Mouse (Mus musculus): ENCODE data around the gene Gipr. TPM values are rescaled to one million over a fixed set of nuclear protein-coding genes. Genes with fewer than 3 reads are reported as not detected.

Gipr gene
- polyA plus RNA-seq, 1 experiment from 2014 or later = 2.0 TPM

DNA sequence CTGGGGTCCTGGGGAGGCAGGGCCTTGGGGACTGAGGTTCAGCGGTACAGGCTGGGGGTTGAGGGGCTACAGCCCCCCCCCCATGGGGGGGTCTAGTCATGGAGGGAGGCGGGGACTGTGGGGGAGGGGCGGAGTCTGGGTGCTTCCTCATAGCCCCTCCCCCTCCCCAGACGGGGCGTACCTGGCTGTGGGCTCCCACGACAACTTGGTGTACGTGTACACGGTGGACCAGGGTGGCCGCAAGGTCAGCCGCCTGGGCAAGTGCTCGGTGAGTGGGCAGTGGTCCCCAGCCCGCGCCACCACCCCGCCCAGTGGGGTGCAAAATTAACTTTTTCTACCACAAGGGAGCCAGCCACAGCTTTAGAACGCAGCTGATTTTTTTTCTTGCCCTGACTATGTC, 35.7 kb upstream of the Gipr start:
- Histone ChIP-seq H3K9me3 (replicated peaks) (no peaks in the 10 kb centered on the region), H3K27ac (no peak overlapping the region), H3K9ac (no peak overlapping the region), H3K27me3 (no peaks in the 10 kb centered on the region), H3K4me1 (no peaks in the 10 kb centered on the region), H3K4me2 (replicated peaks) (no peak overlapping the region), H3K4me3 (no peak overlapping the region), H3K36me3 (peaks cover 65% of the 10 kb centered on the region)
- ATAC-seq (ENCODE audit: low FRiP score) = peak; percentile 54
- 73% methylated on average over 12 of the region's 15 CpGs for WGBS

DNA sequence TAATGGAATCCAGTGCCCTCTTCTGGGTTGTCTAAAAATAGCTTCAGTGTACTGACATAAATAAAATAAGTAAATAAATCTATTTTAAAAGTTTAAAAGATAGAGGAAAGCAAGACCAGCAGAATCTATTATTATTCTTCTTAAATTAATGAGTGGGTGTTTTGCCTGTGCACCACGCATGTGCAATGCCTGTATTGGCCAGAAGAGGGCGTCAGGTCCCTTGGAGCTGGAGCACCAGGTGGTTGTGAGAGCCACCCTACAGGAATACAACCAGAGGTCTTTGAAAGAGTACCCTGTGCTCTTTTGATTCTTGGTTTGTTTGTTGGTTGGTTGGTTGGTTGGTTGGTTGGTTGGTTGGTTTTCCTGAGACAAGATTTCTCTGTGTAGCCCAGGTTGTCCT, 32.1 kb upstream of the Gipr start:
- H3K4me3 ChIP-seq = no peak overlapping the region
- H3K9me3 ChIP-seq (replicated peaks) = peaks cover 4% of the 10 kb centered on the region; the same call in 1 of the 2 replicates
- no peak overlapping the region for H3K4me2 ChIP-seq (replicated peaks)
- no peak overlapping the region for H3K9ac ChIP-seq
- H3K4me1 ChIP-seq = no peaks in the 10 kb centered on the region
- H3K27ac ChIP-seq = no peak overlapping the region
- no peaks in the 10 kb centered on the region for H3K27me3 ChIP-seq
- peaks cover 69% of the 10 kb centered on the region for H3K36me3 ChIP-seq
- ATAC-seq (ENCODE audit: low FRiP score) = no peak
- 21% methylated on average over 2 of the region's 2 CpGs for WGBS

DNA sequence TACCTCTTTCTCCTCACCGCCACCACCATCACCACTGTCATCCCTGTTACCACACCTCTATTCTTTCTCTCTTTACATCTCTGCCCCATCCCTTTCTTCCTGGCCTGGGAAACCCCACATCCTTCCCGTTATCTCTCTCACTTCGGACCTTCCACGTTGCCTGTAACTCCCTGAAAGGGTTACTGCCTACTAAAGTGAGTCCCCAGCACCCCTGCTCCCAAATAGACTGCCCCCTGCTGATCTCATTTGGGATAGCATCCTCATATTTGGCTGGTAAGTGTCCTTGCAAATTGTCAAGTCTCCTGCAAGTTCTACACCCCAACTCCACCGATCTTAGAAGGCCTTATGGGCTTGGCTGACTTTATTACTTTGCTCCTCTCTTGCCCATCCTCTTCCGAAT, 30.7 kb upstream of the Gipr start:
- ATAC-seq (ENCODE audit: low FRiP score) = no peak
- Histone ChIP-seq H3K27ac (no peak overlapping the region), H3K27me3 (no peaks in the 10 kb centered on the region), H3K4me3 (no peak overlapping the region), H3K36me3 (peaks cover 81% of the 10 kb centered on the region), H3K9ac (no peak overlapping the region), H3K4me2 (replicated peaks) (no peak overlapping the region), H3K9me3 (replicated peaks) (peaks cover 4% of the 10 kb centered on the region; the same call in 1 of the 2 replicates), H3K4me1 (no peaks in the 10 kb centered on the region)
- 68% methylated on average over 6 of the region's 6 CpGs for WGBS

DNA sequence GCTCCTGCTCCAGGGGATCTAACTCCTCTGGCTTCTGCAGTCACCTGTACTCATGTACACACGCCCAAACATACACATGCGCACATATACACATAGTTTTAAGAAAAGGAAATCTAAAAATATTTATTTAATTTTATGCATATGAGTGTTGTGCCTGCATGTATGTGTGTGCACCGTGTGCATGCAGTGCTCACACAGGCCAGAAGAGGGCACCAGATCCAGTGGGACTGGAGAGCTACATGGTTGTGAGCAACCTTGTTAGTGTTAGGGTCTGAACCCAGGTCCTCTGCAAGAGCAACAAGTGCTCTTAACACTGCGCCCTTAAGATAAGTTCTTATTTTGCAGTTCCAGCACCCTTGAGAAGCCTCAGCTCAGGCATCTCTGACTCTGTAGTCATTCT, 28.7 kb upstream of the Gipr start:
- Histone ChIP-seq H3K4me2 (replicated peaks) (no peak overlapping the region), H3K9ac (no peak overlapping the region), H3K27me3 (no peaks in the 10 kb centered on the region), H3K4me1 (no peaks in the 10 kb centered on the region), H3K36me3 (peaks cover 82% of the 10 kb centered on the region), H3K9me3 (replicated peaks) (peaks cover 4% of the 10 kb centered on the region; the same call in 1 of the 2 replicates), H3K27ac (no peak overlapping the region), H3K4me3 (no peak overlapping the region)
- no peak for ATAC-seq (ENCODE audit: low FRiP score)
- 93% methylated on average over 4 of the region's 4 CpGs for WGBS

DNA sequence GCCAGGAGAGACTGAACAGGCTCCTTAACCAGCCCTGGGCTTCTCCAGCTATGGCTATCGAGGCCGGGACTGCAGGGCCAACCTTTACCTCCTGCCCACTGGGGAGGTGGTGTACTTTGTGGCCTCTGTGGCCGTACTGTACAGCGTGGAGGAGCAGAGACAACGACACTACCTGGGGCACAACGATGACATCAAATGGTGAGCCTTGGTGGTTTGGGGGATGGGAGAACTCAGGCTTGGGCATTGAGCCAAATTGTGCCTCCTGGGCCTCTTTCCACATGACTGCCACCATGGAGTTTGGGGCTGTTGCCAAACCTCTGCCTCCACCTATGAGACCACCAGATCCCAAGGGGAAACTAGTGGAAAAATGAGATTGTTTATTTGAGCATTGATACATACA, 18.8 kb upstream of the Gipr start:
- ATAC-seq (ENCODE audit: low FRiP score) = peak; percentile 46; the same call in 1 of the 2 replicates
- Histone ChIP-seq H3K4me2 (replicated peaks) (0 out of 2 replicates have a peak overlapping the region, but pooled peaks have one; percentile 3), H3K36me3 (peaks cover 41% of the 10 kb centered on the region), H3K27me3 (peaks cover 20% of the 10 kb centered on the region), H3K27ac (peak overlapping the region; percentile 58), H3K4me3 (no peak overlapping the region), H3K9me3 (replicated peaks) (no peaks in the 10 kb centered on the region), H3K9ac (no peak overlapping the region), H3K4me1 (peaks cover 25% of the 10 kb centered on the region)
- 71% methylated on average over 6 of the region's 6 CpGs for WGBS

DNA sequence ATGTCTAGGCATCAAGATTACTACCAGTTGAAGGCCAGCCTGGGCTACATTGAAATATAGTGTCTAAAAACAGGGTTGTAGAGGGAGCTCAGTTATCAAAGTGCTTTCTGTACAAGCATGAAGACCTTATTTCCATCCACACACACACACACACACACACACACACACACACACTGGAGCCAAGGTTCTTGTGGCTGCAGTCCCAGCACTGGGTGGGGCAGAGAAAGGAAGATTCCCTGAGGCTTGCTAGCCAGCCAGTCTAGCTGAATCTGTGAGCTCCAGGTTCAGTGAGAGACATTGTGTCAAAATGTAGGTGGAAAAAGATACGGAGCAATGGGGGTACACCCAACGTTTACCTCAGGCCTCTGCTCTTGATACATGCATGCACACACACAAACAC, 18.3 kb upstream of the Gipr start:
- Histone ChIP-seq H3K9ac (no peak overlapping the region), H3K4me3 (no peak overlapping the region), H3K9me3 (replicated peaks) (no peaks in the 10 kb centered on the region), H3K36me3 (peaks cover 40% of the 10 kb centered on the region), H3K4me2 (replicated peaks) (no peak overlapping the region), H3K4me1 (peaks cover 30% of the 10 kb centered on the region), H3K27me3 (peaks cover 25% of the 10 kb centered on the region), H3K27ac (peak overlapping the region; percentile 58; the same call in 1 of the 2 replicates)
- ATAC-seq (ENCODE audit: low FRiP score) = no peak
- WGBS = 80% methylated on average over 2 of the region's 2 CpGs

DNA sequence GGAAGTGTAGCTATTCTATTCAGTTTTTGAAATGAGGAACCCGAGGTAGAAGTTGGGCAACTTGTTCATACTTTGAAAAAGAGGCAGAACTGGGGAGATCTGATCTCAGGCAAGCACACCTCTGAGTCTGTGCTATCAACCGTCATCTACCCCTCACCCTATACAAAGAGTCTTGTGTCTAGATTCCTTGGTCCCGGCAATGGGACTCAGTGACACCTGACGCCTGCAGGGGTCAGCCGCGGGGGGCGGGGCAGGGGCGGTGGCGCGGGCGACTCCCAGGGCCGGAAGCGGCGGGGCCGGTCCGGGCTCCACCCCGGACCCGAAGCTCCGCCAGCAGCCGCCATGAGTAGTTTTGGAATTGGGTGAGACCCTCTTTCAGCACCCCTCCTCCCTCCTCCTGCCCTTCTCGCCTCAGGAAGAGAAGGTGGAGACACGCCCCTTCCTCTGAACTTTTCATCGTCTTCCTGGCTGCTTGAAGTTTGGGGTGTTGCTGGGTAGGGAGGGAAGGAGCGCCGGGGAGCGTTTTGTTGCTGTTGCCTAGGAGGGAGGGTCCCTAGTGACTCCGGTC, 15.0 kb upstream of the Gipr start:
- WGBS = 2% methylated on average over 26 of the region's 27 CpGs
- ATAC-seq (ENCODE audit: low FRiP score) = no peak
- no peak overlapping the region for H3K27ac ChIP-seq
- peaks cover 47% of the 10 kb centered on the region for H3K4me1 ChIP-seq
- H3K4me2 ChIP-seq (replicated peaks) = peak overlapping the region; percentile 52
- H3K36me3 ChIP-seq = peaks cover 18% of the 10 kb centered on the region
- peak overlapping the region; percentile 53; the same call in 1 of the 2 replicates for H3K9ac ChIP-seq
- peak overlapping the region; percentile 41 for H3K4me3 ChIP-seq
- peaks cover 58% of the 10 kb centered on the region for H3K27me3 ChIP-seq
- H3K9me3 ChIP-seq (replicated peaks) = 0 out of 2 replicates have a peak, but pooled peaks cover 7% of the 10 kb centered on the region

DNA sequence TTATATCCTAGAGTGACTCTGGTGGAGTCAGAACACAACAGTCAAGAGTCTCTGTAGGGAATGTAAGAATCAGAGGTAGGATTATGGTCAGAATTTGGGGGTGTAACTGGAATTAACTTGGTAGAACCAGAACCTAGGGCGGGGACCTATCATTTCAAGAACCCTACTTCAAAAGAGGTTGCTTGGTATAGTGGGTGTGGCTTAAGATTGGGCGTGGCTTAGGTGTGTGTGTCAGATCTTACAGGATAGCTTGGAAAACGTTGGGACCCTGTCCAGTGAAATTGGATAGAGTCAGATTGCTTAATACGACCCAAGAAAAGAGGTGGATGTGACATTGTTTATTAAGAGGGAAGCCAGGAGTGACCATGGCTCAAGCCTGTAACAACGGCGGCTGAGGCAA, 14.0 kb upstream of the Gipr start:
- H3K4me3 ChIP-seq = 0 out of 2 replicates have a peak overlapping the region, but pooled peaks have one; percentile 25
- no peak overlapping the region for H3K27ac ChIP-seq
- WGBS = 38% methylated on average over 6 of the region's 6 CpGs
- no peak overlapping the region for H3K9ac ChIP-seq
- peaks cover 65% of the 10 kb centered on the region for H3K27me3 ChIP-seq
- H3K4me2 ChIP-seq (replicated peaks) = peak overlapping the region; percentile 56
- peaks cover 13% of the 10 kb centered on the region; the same call in 1 of the 2 replicates for H3K36me3 ChIP-seq
- 0 out of 2 replicates have a peak, but pooled peaks cover 7% of the 10 kb centered on the region for H3K9me3 ChIP-seq (replicated peaks)
- ATAC-seq (ENCODE audit: low FRiP score) = no peak
- H3K4me1 ChIP-seq = peaks cover 49% of the 10 kb centered on the region

DNA sequence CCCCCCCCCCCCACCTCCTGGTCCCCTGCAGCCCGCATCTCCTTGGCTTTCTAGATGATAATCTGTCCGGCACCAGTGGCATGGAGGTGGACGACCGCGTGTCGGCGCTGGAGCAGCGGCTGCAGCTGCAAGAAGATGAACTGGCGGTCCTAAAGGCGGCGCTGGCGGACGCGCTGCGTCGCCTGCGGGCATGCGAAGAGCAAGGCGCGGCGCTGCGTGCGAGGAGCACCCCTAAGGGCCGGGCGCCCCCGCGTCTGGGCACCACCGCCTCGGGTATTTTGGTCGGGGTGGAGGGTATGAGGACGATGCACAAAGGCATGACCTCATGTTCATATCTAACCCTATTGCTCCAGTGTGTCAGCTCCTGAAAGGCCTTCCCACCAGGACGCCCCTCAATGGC, 13.2 kb upstream of the Gipr start:
- 0 out of 2 replicates have a peak, but pooled peaks cover 7% of the 10 kb centered on the region for H3K9me3 ChIP-seq (replicated peaks)
- H3K9ac ChIP-seq = peak overlapping the region; percentile 42
- peak overlapping the region; percentile 56 for H3K4me2 ChIP-seq (replicated peaks)
- H3K36me3 ChIP-seq = peaks cover 8% of the 10 kb centered on the region; the same call in 1 of the 2 replicates
- under 1% methylated on average over 32 of the region's 32 CpGs for WGBS
- H3K4me1 ChIP-seq = peaks cover 42% of the 10 kb centered on the region
- H3K27ac ChIP-seq = no peak overlapping the region
- no peak for ATAC-seq (ENCODE audit: low FRiP score)
- H3K27me3 ChIP-seq = peaks cover 65% of the 10 kb centered on the region
- H3K4me3 ChIP-seq = peak overlapping the region; percentile 25

DNA sequence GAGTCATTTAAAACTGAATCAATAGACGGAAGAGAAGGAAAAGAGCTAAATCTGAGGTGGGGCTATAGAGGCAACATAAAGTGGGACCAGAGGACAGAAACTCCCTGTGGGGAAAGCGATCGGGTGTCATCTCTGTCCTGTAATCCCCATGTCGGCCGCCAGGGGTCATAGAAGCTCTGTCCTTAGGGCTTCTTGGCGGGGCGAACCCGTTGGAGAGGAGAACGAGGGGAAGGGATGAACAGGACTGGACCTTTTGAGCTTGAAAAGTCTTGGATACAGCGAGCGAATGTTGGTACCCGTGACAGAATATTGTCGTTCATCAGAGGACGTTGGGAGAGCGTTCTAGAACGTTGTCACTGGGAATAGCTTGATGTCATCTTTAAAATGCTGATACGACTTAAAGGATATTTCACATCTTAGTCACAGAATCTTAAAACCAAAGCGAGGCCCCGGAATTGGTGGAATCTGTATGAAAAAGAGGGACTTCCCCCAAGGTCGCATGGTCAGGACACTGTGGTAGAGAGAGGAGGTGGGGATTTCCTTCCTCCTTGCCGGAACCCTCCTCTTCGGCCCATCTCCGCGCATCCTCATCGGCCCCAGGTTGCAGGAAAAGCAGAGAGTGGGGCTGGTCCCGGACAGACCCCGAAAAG, 12.6 kb upstream of the Gipr start:
- Histone ChIP-seq H3K9ac (peak overlapping the region; percentile 42), H3K4me2 (replicated peaks) (peak overlapping the region; percentile 56), H3K9me3 (replicated peaks) (0 out of 2 replicates have a peak, but pooled peaks cover 7% of the 10 kb centered on the region), H3K27ac (no peak overlapping the region), H3K4me1 (peaks cover 42% of the 10 kb centered on the region), H3K36me3 (peaks cover 2% of the 10 kb centered on the region; the same call in 1 of the 2 replicates), H3K27me3 (peaks cover 65% of the 10 kb centered on the region), H3K4me3 (peak overlapping the region; percentile 25)
- 8% methylated on average over 27 of the region's 27 CpGs for WGBS
- no peak for ATAC-seq (ENCODE audit: low FRiP score)

DNA sequence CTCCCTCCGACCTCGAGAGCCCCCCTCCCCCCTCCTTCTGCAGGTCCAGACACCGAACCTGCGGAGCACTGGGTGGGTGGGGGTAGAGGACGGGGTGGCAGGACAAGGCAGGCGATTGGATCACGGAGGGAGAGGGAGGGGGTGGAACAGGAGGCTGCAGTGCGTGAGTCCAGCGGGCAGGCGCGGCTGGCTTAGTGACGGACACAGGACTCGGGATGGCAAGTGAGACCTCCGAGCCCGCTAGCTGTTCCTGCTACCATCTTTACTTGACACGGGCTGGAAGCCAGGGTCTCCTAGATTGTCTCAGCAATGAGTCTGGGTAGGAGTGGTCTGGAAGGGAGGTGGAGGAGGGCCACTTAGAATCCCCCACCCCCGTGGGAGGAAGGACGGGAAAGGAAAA, 12.1 kb upstream of the Gipr start:
- Histone ChIP-seq H3K9ac (peak overlapping the region; percentile 35; the same call in 1 of the 2 replicates), H3K4me2 (replicated peaks) (peak overlapping the region; percentile 56), H3K27ac (no peak overlapping the region), H3K27me3 (peaks cover 65% of the 10 kb centered on the region), H3K4me1 (peaks cover 42% of the 10 kb centered on the region), H3K4me3 (peak overlapping the region; percentile 25), H3K9me3 (replicated peaks) (0 out of 2 replicates have a peak, but pooled peaks cover 7% of the 10 kb centered on the region), H3K36me3 (no peaks in the 10 kb centered on the region)
- 5% methylated on average over 18 of the region's 18 CpGs for WGBS
- ATAC-seq (ENCODE audit: low FRiP score) = no peak

DNA sequence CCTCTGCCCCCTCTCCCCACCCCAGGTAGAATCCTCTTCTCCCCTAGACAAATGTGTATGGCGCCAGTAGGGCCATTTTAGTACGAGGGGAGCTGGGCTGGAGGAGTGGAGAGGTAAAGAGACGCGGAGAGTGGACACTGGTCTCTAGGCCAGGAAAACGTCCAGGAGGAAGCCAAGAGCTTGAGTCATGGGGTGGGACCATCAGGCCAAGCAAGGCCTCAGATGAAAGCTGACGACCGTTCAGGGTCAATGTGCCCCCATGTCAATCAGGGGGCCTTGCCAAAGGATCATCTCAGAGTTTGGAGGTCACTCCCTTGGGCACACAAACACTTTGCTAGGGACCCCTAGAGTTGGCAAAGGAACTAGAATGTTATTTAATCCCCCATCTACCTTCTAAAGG, 11.3 kb upstream of the Gipr start:
- ATAC-seq (ENCODE audit: low FRiP score) = no peak
- Histone ChIP-seq H3K27ac (no peak overlapping the region), H3K36me3 (no peaks in the 10 kb centered on the region), H3K4me1 (peaks cover 47% of the 10 kb centered on the region), H3K4me3 (peak overlapping the region; percentile 48), H3K27me3 (peaks cover 65% of the 10 kb centered on the region), H3K9me3 (replicated peaks) (0 out of 2 replicates have a peak, but pooled peaks cover 7% of the 10 kb centered on the region), H3K4me2 (replicated peaks) (peak overlapping the region; percentile 56), H3K9ac (peak overlapping the region; percentile 64)
- WGBS = 72% methylated on average over 7 of the region's 7 CpGs

Data from hindbrain, embryonic 12.5 days (tissue).